Mouse (Mus musculus): ENCODE measurements around the gene Ptger4.
A peak's percentile ranks its signal among the peaks of the same experiment; 100 is the strongest.

Gene Ptger4

GRCm38 (mm10) chr15:5243959-5244905 lies at the start of gene Ptger4:
Gene Ptger4 (minus strand): TSS chr15:5244187.
- DNase-seq (ENCODE audit: low spot score) = peak; percentile 87

- no peak for DNase-seq (ENCODE audit: low spot score)
These were observed 44.4 kb upstream of the Ptger4 start for GRCm38 (mm10) chr15:5288412-5288811.

GRCm38 (mm10) chr15:5287072-5287471 lies 43.1 kb upstream of the Ptger4 start:
- DNase-seq (ENCODE audit: low spot score) = no peak

GRCm38 (mm10) chr15:5281316-5281715 lies 37.3 kb upstream of the Ptger4 start:
- no peak for DNase-seq (ENCODE audit: low spot score)

GRCm38 (mm10) chr15:5279831-5280230 lies 35.8 kb upstream of the Ptger4 start:
- DNase-seq (ENCODE audit: low spot score) = no peak

GRCm38 (mm10) chr15:5278525-5278924 lies 34.5 kb upstream of the Ptger4 start:
- no peak for DNase-seq (ENCODE audit: low spot score)

GRCm38 (mm10) chr15:5273981-5274380 lies 30.0 kb upstream of the Ptger4 start:
- no peak for DNase-seq (ENCODE audit: low spot score)

- DNase-seq (ENCODE audit: low spot score) = no peak
These were observed 22.1 kb upstream of the Ptger4 start for GRCm38 (mm10) chr15:5266095-5266494.

- no peak for DNase-seq (ENCODE audit: low spot score)
These were observed 19.0 kb upstream of the Ptger4 start for GRCm38 (mm10) chr15:5262874-5263504.

- peak; percentile 19 for DNase-seq (ENCODE audit: low spot score)
These were observed 18.2 kb upstream of the Ptger4 start for GRCm38 (mm10) chr15:5262095-5262667.

GRCm38 (mm10) chr15:5261004-5261403 lies 17.0 kb upstream of the Ptger4 start:
- no peak for DNase-seq (ENCODE audit: low spot score)

GRCm38 (mm10) chr15:5260183-5260582 lies 16.2 kb upstream of the Ptger4 start:
- DNase-seq (ENCODE audit: low spot score) = no peak

GRCm38 (mm10) chr15:5250182-5250581 lies 6.2 kb upstream of the Ptger4 start:
- DNase-seq (ENCODE audit: low spot score) = no peak

- no peak for DNase-seq (ENCODE audit: low spot score)
These were observed 690 bp downstream of the Ptger4 start for GRCm38 (mm10) chr15:5243036-5243958.

GRCm38 (mm10) chr15:5242241-5243035 lies 1.5 kb downstream of the Ptger4 start:
- DNase-seq (ENCODE audit: low spot score) = no peak

- peak; percentile 42 for DNase-seq (ENCODE audit: low spot score)
These were observed 2.4 kb downstream of the Ptger4 start for GRCm38 (mm10) chr15:5241304-5242201.

- DNase-seq (ENCODE audit: low spot score) = no peak
These were observed 3.6 kb downstream of the Ptger4 start for GRCm38 (mm10) chr15:5240360-5240759.

- DNase-seq (ENCODE audit: low spot score) = no peak
These were observed 4.1 kb downstream of the Ptger4 start for GRCm38 (mm10) chr15:5239901-5240300.

GRCm38 (mm10) chr15:5239361-5239760 lies 4.6 kb downstream of the Ptger4 start:
- no peak for DNase-seq (ENCODE audit: low spot score)

GRCm38 (mm10) chr15:5238553-5238952 lies 5.4 kb downstream of the Ptger4 start:
- DNase-seq (ENCODE audit: low spot score) = no peak

All from ovary, adult 18-20 months (tissue).